Mouse (Mus musculus) c-Kit-positive CD71-positive TER-119-positive erythroid progenitor cells, embryonic 14.5 days (primary cell): ENCODE measurements at regions not wholly inside any gene's neighbourhood (a gene's known extent, or its start where the extent isn't known, plus 50 kb on each side); places are given as distances from the start of the nearest gene placed in this dataset.

ENCODE experiments used
- DNase-seq: peaks from one replicate; pipeline ENCODE4 v3.0.0-alpha.2; 2013; ENCODE audit warnings: low spot score

- DNase-seq: no peak
Observed at GRCm38 (mm10) chr1:73726658-73727057, 397.6 kb downstream of the Tns1 start.

DNA sequence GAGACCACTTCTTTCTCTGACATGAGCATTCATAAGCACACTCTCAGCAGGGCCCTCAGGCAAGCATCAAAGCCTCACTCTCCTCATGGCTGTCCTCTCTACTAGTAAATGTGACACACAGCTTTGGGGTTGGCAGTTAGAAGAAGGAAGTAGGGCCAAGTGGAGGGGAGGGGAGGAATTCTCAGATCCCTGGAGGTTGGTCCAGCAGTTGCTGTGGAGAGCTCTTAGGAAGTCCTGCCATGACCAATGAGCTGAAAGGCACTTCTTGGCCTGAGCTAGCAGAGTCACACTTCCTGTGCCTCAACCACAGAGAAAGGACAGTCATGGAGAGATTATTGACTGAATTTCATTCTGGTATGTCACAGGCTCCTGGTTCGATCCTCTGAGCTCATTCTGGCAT is 398.8 kb downstream of the Tns1 start:
- DNase-seq: no peak

- DNase-seq: no peak
Observed at GRCm38 (mm10) chr1:73724551-73724950, 399.7 kb downstream of the Tns1 start.

DNA sequence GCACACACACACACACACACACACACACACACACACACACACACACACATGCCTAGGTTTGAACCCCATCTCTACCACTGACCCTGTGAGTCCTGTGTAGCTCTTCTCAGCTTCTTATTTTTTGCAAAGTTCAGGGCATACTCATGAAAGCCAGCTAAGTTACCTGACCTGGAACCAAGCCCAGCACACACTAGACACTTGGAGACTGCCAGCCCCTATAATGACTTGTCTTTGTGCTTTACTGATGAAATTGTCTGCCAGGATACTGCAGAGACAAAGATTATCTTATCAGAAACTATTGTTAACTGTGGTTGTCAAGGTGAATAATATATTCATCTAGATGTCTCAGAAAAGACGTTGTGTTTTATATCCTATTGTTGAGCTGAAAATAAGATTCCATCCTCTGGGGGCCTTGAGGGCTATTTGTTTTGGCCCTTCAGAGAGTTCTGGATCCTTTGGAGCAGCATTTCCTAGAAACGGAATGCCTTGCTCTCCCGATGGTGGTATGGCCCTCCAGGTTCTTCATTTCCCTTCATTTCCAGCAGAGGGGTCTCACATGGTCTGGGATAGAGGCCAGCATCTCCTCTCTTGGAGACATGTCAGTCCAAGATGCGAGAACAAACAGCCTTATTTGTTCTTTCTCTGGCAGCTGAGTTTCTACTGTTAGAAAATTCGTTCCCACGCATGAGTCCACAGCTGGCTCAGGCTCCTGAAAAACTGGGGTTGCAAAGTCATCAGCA is 402.6 kb downstream of the Tns1 start:
- no peak for DNase-seq

GRCm38 (mm10) chr1:73718421-73718820 is 405.8 kb downstream of the Tns1 start:
- DNase-seq: no peak

DNA sequence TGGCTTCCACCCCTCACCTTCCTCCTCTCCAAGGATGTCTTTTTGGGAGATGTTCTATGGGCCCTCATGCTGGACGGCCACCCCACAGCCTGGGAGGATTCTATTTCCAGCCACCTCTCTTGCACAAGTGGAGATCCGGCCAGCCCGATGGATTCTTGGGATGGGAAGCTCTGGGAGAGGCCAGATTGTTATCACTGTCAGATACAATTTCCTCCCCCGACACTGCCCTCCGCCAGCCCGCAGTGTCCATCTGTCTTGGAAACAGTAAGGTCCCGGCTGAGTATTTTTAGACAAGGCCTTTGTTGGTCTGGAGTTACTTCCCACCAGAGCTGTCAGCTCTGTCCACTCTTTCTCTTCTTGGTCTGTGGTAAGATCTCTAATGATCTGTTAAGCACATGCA is 406.8 kb downstream of the Tns1 start:
- DNase-seq: no peak

- DNase-seq: no peak
Observed at GRCm38 (mm10) chr1:73716901-73717300, 407.3 kb downstream of the Tns1 start.

- DNase-seq: no peak
Observed at GRCm38 (mm10) chr1:73715571-73715970, 408.7 kb downstream of the Tns1 start.

DNA sequence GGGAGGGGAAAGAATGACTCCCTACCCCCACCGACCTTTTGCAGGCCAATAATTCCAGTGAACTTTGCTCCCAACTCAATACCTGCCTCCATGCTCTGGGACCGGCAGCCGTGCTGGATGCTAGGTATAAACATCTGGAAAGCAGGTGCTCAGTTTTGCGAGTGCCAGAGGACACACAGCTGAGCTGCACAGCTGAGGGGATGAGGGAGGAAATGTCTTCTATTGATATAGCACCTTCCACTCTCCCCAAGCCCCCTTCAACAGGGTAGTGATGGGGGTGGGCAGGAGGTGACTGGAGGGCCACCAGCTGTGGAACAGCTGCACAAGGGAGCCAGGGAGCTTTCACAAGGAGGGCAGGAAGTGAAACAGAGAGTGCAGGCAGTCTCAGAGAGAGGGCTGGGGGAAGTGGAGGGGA is 421.8 kb downstream of the Tns1 start:
- DNase-seq: no peak

DNA sequence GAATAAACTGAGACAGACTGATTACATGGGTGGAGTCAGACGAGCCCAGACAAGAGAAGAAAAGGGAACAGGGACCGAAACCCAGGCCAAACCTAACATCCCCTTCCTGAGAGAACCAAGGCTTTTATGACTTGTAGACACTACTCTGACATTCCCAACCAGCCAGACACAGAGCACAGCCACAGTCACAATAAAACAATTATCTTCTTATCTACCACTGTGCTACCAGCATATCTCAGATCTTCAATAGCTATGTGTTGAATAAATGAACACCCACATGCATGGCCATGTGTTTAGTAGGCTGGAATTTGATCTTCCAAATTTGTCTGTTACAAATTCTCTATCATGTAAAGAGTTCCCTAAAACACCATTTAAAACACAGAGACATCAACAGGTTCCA is 430.7 kb downstream of the Tns1 start:
- DNase-seq: no peak

DNA sequence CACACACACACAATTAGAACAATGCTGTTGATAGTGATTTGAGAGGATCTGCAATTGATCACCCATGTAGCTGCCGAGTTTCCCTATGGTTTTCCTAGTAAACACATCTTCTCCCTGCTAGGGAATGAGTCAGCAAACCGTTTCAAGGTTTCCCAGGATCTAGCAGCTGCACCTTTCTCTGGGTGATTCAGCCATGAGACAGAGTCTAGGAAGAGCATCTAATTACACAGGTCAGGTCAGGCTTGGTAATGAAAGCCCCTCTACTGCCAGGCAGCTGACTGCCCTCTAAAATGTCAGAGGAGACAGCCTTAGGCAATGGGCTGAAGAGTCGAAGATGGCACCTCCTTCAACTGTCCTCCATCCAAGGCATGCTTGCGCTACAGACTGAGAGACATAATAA is 438.5 kb downstream of the Tns1 start:
- no peak for DNase-seq

DNA sequence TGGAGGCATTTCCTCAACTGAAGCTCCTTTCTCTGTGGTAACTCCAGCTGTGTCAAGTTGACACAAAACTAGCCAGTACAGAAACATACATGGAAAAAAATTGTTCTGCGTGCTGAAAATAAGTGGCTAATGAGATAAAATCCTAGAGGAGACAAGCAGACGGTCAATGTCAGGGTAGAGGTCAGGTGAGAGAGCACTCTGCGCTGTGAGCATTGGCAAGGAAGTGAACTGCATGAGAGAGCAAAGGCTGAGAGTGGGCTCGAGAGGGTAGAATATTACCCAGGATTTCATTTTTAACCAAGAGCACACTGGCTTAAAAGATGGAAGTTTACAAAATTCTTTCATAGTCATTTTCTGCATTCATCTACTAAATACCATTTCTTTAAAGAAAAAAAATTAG is 439.2 kb downstream of the Tns1 start:
- DNase-seq: no peak

- DNase-seq: no peak
Observed at GRCm38 (mm10) chr1:73684166-73684565, 440.1 kb downstream of the Tns1 start.

DNA sequence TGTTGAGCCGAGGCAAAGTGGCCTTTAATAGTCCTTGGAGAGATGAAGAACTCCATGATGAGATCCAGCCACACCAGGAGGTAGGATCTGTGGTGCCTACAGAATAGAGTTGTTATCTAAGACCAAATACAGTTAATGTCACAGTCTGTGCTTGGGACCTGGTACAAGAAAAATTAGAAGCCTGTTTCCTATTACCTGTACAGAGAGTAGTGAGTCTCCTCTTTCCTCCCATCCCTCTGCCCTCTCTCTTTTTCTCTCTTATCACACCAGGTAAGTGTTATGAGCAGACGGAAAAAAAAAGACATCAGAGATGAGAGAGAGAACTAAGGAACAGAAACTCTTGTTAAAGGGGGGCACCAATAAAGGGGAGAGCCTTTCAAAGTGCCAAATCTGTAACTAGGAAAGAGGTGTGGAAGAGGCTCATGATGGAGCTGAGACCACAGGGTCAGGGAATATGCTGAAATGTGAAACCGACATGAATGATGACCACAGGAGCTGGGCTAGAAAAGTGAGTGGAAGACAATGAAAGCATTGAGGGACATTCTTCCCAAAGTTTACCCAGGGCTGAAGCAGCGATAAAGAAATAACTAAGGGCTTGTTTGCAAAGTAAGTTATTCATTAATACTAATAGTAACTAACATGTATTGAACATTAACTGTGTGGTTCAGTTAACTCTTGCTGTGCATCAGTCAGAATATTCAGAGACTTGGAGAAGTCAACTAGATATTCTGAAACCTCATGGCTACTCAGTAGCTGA is 440.9 kb downstream of the Tns1 start:
- no peak for DNase-seq

DNA sequence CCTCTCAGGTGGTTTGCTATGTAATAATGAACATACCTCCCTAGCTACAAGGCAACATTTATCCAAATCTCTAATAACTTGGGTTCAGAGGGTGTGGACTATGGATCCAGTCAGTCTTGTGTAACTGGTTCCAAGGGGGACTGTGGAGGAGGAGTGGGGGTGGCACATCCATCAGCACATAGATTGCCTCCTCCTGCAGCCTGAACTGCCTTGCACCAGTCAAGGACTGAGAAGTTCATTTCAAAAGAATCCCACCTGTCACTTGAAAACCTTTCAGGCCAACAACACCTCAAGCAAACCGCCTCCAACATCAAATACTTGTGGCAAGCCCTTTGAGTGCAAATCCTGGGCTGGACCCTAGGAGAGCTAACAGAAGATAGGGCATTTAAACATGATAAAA is 442.6 kb downstream of the Tns1 start:
- DNase-seq: no peak

GRCm38 (mm10) chr1:73680829-73681228 is 443.4 kb downstream of the Tns1 start:
- no peak for DNase-seq

- no peak for DNase-seq
Observed at GRCm38 (mm10) chr1:73673851-73674235, 450.4 kb downstream of the Tns1 start.

DNA sequence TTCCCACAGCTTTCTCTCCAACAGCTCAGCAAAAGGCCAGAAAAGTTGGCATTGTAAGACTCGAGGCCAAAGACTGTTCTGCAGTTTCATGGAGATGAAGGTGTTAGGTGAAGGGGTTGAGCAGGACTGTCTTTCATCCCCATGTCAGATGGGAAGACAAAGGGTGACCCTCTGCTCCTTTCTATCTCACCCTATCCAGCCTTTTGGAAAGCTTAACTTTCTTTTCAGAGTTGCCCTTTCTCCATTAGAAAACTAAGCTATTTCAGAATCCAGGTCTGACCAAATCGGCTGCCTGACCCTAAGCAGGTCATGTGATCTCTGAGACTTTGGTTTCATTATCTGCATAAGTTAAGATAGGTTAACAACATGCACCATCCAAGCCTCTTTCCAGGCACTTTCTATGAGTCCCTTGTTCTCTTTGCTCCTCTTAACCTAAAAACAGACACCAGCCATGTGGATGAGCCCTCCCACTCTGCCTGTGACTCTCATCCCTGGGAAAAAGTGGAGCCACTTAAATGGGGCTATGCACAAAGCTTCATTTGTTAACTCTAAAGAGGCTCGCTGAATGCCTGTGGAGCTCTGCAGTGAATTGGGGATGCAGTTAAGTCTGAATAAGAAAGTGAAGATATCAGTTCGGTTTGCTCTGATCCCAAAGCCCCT is 450.9 kb downstream of the Tns1 start:
- DNase-seq: no peak

DNA sequence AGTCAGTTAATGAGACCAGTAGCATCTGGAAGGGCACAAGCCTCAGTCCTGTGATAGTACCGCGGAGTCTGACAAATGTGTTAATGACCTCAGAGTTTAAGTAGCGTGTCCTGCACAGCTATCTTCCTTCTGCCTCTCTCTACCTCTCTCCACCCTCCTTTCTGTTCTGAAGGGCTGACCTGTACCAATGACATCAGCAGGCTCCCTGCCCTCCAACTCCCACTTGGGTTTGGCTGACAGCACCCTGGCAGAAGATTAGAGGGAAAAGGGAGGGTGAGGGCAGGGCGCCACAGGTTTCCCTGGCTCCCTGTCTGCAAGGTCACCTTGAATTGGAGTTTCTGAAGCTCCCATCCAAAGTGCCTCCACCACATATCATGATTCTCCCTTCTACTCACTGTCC is 452.0 kb downstream of the Tns1 start:
- DNase-seq: no peak

DNA sequence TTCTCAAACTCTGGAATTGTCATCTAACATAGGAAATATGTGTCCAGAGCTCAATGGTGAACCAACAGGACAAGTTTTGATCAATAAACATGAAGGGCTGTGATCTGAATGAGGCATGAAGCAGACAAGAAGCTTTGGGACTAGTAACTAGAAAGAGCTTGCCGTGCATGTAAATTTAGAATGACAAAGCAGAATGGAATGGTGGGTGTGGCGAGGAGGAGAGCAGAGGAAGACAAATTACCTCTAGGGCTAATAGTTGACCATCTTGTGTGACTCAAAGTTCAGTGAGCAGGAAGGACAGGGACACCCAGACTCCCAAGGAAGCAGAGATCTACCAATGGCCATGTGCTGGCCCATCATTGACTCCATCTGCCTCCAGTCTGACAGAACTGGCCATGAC is 455.6 kb downstream of the Tns1 start:
- no peak for DNase-seq

DNA sequence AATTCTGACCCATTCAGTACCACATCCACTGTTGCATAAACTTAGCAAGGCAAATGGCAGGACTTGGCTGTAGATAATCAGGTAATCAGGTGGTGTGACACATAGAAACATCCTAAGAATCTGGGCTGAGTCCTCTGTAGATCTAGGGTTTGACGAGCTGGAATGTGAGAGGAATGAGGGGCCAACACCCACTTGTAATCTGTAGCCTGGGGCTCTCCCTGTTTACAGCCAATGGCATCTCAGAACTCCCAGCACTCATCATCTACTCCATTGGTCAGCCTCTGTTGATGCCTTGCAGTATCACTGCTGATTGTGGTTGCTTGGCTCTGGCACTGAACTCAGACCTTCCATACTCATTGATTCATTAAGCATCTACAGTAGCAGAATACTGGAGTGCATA is 460.7 kb downstream of the Tns1 start:
- DNase-seq: no peak

DNA sequence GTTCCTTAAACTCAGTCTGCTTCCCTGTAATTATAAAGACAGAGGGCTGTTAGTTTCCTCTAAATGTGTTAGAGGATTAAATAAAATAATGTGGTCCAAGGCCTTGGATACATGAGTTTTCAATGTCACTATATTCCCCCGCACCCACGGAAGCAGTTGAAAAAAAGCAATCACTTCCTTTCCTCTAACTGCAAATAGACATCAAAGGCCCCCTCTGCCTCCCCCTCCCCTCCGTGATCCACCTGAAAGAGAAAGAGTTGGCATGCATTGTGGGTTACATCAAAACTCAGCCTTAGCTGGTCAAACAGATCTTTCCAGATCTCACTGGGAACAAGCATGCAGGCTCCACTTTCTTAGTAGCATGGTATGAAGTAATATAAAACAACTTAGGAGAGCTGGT is 479.2 kb downstream of the Tns1 start:
- DNase-seq: no peak

GRCm38 (mm10) chr1:73644394-73644793 is 479.9 kb downstream of the Tns1 start:
- no peak for DNase-seq
